Mouse (Mus musculus) cerebellum, adult 11 months (tissue): ENCODE results near the gene Emc10.

Experiments
- DNase-seq: peaks from one replicate; pipeline ENCODE4 v3.0.0; 2022

Emc10 gene

GRCm38 (mm10) chr7:44495992-44496770 is at the start of gene Emc10, which contains the start of gene Fam71e1:
Gene Emc10, minus strand, starts transcription at chr7:44496529.
Gene Fam71e1, plus strand, starts transcription at chr7:44496581.
- DNase-seq = peak; percentile 99

- DNase-seq = no peak
These were observed 46.7 kb upstream of the Emc10 start for GRCm38 (mm10) chr7:44543071-44543470.

- DNase-seq = peak; percentile 2
These were observed 46.2 kb upstream of the Emc10 start for GRCm38 (mm10) chr7:44542555-44542954.

GRCm38 (mm10) chr7:44538756-44539624 is 42.7 kb upstream of the Emc10 start:
- DNase-seq = no peak

- peak; percentile 72 for DNase-seq
These were observed 41.2 kb upstream of the Emc10 start for GRCm38 (mm10) chr7:44537496-44537895.

- DNase-seq = no peak
These were observed 40.7 kb upstream of the Emc10 start for GRCm38 (mm10) chr7:44537009-44537408.

- DNase-seq = peak; percentile 79
These were observed 40.2 kb upstream of the Emc10 start for GRCm38 (mm10) chr7:44536590-44536968.

GRCm38 (mm10) chr7:44535657-44536589 is 39.6 kb upstream of the Emc10 start:
- DNase-seq = no peak

GRCm38 (mm10) chr7:44534656-44535441 is 38.5 kb upstream of the Emc10 start:
- DNase-seq = no peak

- no peak for DNase-seq
These were observed 37.9 kb upstream of the Emc10 start for GRCm38 (mm10) chr7:44534242-44534641.

GRCm38 (mm10) chr7:44533746-44534045 is 37.4 kb upstream of the Emc10 start:
- DNase-seq = no peak

GRCm38 (mm10) chr7:44532918-44533745 is 36.8 kb upstream of the Emc10 start:
- no peak for DNase-seq

- DNase-seq = no peak
These were observed 35.8 kb upstream of the Emc10 start, which contains the start of gene Spib for GRCm38 (mm10) chr7:44531946-44532732. Gene Spib, minus strand, starts transcription at chr7:44532071.

- DNase-seq = no peak
These were observed 34.9 kb upstream of the Emc10 start for GRCm38 (mm10) chr7:44531207-44531606.

- DNase-seq = no peak
These were observed 34.2 kb upstream of the Emc10 start for GRCm38 (mm10) chr7:44530507-44530906.

GRCm38 (mm10) chr7:44529518-44529917 is 33.2 kb upstream of the Emc10 start:
- no peak for DNase-seq

GRCm38 (mm10) chr7:44527483-44528398 is 31.4 kb upstream of the Emc10 start:
- peak; percentile 82 for DNase-seq

GRCm38 (mm10) chr7:44526414-44527154 is 30.3 kb upstream of the Emc10 start:
- DNase-seq = no peak
